Mouse (Mus musculus) megakaryocyte, adult 5-6 weeks (primary cell): Measurements from ENCODE around the gene Ccni. TPM values are rescaled to one million over a fixed set of nuclear protein-coding genes. Genes with fewer than 3 reads are reported as not detected.

Experiments
- ATAC-seq: 2 replicates; pipeline ENCODE4 v1.8.0; 2016; ENCODE audit warnings: mild to moderate bottlenecking, inconsistent platforms; ENCODE audit not compliant: poor library complexity, severe bottlenecking
- total RNA-seq, 2 experiments: library from RNA; stranded (forward) in 1 of 2; stranded (reverse) in 1 of 2; fragments of 153-499, 151-499 nt in 1 of 2; fragments of 221-1000, 200-1000 nt in 1 of 2; gene quantifications; 2 replicates each; pipeline versions ENCODE4 v1.2.3 to v1.2.4; 2015 to 2017

The Ccni gene
- total RNA-seq, 2 experiments from 2014 or later = 198 to 202 TPM

- no peak for ATAC-seq
Observed at GRCm38 (mm10) chr5:93143360-93144091, 62.8 kb downstream of the Ccni start.

DNA sequence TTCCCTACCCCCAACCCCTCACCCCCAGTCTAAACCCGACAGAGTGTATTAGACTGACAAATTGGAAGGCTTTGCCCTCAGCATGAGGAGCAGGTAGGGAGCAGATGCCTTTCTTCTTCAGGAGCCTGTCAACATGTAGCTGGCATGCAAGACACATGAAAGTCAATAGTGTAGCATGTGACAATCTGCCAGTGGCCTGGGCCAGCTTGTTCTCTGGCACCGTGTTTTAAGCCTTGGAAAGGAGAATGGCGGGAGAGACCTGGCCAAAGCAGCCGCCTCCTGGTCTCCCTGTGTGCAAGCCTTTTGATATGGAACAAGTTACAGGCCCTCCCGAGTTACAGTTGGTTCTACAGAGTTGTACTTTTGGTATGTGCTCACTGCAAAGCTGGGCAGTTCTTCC is 65.5 kb downstream of the Ccni start:
- ATAC-seq = no peak

DNA sequence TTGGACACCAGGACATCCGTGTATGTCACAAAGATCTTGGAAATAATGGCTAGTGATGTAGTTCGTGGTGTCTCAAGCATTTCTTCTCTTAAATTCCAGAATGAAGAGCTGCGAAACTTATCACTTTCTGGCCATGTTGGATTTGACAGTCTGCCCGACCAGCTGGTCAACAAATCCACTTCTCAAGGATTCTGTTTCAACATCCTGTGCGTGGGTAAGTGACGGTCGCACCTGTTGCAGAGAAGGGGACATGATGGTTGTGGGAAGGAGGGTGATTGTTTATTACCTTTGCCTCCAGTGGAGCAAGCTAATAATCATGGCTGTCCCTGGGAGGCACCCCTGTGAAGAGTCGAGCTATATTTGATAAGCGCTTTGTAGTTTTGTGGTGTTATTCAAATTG is 66.9 kb downstream of the Ccni start:
- no peak for ATAC-seq

- peak; percentile 64 for ATAC-seq
Observed at GRCm38 (mm10) chr5:93136956-93137586, 69.2 kb downstream of the Ccni start.

- peak; percentile 44 for ATAC-seq
Observed at GRCm38 (mm10) chr5:93135368-93136107, 70.8 kb downstream of the Ccni start.

DNA sequence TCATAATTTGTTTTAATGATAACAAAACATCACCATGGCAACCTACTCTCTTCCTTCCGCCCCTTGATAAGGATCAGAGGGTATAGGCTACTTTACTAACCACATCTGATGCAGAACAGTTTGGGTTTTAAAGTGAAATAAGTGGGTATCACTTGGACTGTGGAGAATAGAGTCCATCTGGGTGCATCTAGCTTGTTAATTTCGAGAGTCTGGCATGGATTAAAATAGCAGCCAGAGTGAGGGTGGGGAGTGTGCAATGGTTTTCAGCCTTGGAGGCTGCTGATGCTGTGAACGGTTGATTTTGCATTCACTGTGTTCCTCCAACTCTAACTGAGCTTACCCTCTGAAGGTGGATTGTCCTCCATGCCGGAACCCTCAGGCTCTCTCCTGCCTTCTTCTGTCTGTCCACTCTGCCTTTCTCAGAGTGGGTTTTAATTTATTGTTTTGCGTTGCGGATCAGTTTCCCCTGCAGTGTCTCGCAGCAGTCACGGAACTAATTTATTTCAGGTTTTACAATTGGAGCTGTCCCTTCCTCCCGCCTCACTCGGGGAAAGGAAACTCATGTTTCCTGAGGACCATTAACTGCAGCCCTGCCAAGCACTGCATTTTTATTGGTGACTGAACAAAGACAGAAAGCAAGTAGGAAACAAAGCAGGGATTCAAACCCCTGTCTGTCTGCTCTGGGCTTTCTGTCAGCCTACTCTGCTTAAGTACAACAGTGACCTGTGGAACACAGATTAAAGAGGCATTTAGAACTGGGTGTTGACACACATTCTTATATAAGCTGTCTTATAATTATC is 72.7 kb downstream of the Ccni start:
- peak; percentile 33 for ATAC-seq

Other genes with a start within 250 kb of the Ccni start
- not detected in 2 replicates for gene Sowahb, start 161.5 kb downstream of the Ccni start, total RNA-seq (2015)
- gene Sowahb, start 161.5 kb downstream of the Ccni start, total RNA-seq (2017) = not detected in 2 replicates
- 70.4 and 82.5 TPM in 2 replicates for gene Sept11, start 113.1 kb downstream of the Ccni start, total RNA-seq (2015)
- 83.3 and 87.4 TPM in 2 replicates for gene Sept11, start 113.1 kb downstream of the Ccni start, total RNA-seq (2017)
- gene 2010109A12Rik, start within 50 bp of the Ccni start, total RNA-seq (2015) = 0.20 and 0.43 TPM in 2 replicates
- gene 2010109A12Rik, start within 50 bp of the Ccni start, total RNA-seq (2017) = 0.94 and 3.7 TPM in 2 replicates
- gene Ccng2, start 60.8 kb upstream of the Ccni start, total RNA-seq (2015) = 103 TPM in 2 replicates
- gene Ccng2, start 60.8 kb upstream of the Ccni start, total RNA-seq (2017) = 104 TPM in 2 replicates